Mouse (Mus musculus) embryonic facial prominence, embryonic 12.5 days (tissue): Measurements from ENCODE around the gene Mfap3. TPM values are rescaled to one million over a fixed set of nuclear protein-coding genes. Genes with fewer than 3 reads are reported as not detected.

Source experiments
- ATAC-seq: fragments of 200-750 bp; cut with Nextera tagmentation; 2 replicates; pipeline ENCODE4 v1.8.0; 2017; ENCODE audit not compliant: insufficient number of reproducible peaks, insufficient read depth, low FRiP score, low TSS enrichment
- H3K27ac ChIP-seq: fragments of 300-500 bp; sonication (generic); 2 replicates; pipeline ENCODE4 v1.5.1; 2016; ENCODE audit warnings: mild to moderate bottlenecking
- H3K27me3 ChIP-seq: fragments of 300-500 bp; sonication (generic); 2 replicates; pipeline ENCODE4 v1.6.1; 2016; ENCODE audit warnings: mild to moderate bottlenecking, moderate library complexity
- H3K36me3 ChIP-seq: fragments of 300-500 bp; sonication (generic); 2 replicates; pipeline ENCODE4 v1.6.1; 2016; ENCODE audit warnings: mild to moderate bottlenecking
- H3K4me1 ChIP-seq: fragments of 300-500 bp; sonication (generic); 2 replicates; pipeline ENCODE4 v1.6.1; 2016
- H3K4me2 ChIP-seq: fragments of 300-500 bp; sonication (generic); replicated peaks from 2 replicates; pipeline ENCODE4 v1.6.1; 2016; ENCODE audit warnings: mild to moderate bottlenecking, moderate library complexity
- H3K4me3 ChIP-seq: fragments of 300-500 bp; sonication (generic); 2 replicates; pipeline ENCODE4 v1.5.1; 2016; ENCODE audit warnings: mild to moderate bottlenecking
- H3K9ac ChIP-seq: fragments of 300-500 bp; sonication (generic); 2 replicates; pipeline ENCODE4 v1.6.1; 2016; ENCODE audit warnings: mild to moderate bottlenecking, moderate library complexity
- H3K9me3 ChIP-seq: fragments of 300-500 bp; sonication (generic); 2 replicates; pipeline ENCODE4 v1.6.1; 2016; ENCODE audit warnings: mild to moderate bottlenecking, moderate library complexity
- WGBS: fragments of 180-500 bp; shearing (Covaris S2); methylation state at CpG from one replicate; pipeline ENCODE4 v1.1.7; 2016; 5-methylcytosine and 5-hydroxymethylcytosine counted together
- polyA plus RNA-seq: library from polyadenylated mRNA; unstranded; fragments of >200 nt; fragmentation: Nextera tagmentation; extraction: Ambion mirVana; gene quantifications from 2 replicates; pipeline ENCODE4 v1.2.1, GENCODE M21; 2016

Gene Mfap3
- polyA plus RNA-seq, 1 experiment from 2014 or later = 56.7 TPM

GRCm38 (mm10) chr11:57564564-57564963, 46.1 kb downstream of the Mfap3 start:
- H3K27me3 ChIP-seq = no peaks in the 10 kb centered on the region
- H3K36me3 ChIP-seq = no peaks in the 10 kb centered on the region
- H3K4me2 ChIP-seq = no peak overlapping the region
- 65% methylated on average over 12 of the region's 12 CpGs for WGBS
- no peak overlapping the region for H3K4me3 ChIP-seq
- no peak for ATAC-seq
- no peak overlapping the region for H3K9ac ChIP-seq
- H3K27ac ChIP-seq = no peak overlapping the region
- 0 out of 2 replicates have a peak, but pooled peaks cover under 1% of the 10 kb centered on the region for H3K9me3 ChIP-seq
- peaks cover 10% of the 10 kb centered on the region; the same call in 1 of the 2 replicates for H3K4me1 ChIP-seq

GRCm38 (mm10) chr11:57566091-57567035, 47.9 kb downstream of the Mfap3 start:
- Histone ChIP-seq H3K27ac (no peak overlapping the region), H3K4me2 (no peak overlapping the region), H3K4me1 (peaks cover 10% of the 10 kb centered on the region; the same call in 1 of the 2 replicates), H3K9me3 (0 out of 2 replicates have a peak, but pooled peaks cover 4% of the 10 kb centered on the region), H3K9ac (no peak overlapping the region), H3K4me3 (no peak overlapping the region), H3K27me3 (no peaks in the 10 kb centered on the region), H3K36me3 (no peaks in the 10 kb centered on the region)
- no peak for ATAC-seq
- 29% methylated on average over 18 of the region's 18 CpGs for WGBS

DNA sequence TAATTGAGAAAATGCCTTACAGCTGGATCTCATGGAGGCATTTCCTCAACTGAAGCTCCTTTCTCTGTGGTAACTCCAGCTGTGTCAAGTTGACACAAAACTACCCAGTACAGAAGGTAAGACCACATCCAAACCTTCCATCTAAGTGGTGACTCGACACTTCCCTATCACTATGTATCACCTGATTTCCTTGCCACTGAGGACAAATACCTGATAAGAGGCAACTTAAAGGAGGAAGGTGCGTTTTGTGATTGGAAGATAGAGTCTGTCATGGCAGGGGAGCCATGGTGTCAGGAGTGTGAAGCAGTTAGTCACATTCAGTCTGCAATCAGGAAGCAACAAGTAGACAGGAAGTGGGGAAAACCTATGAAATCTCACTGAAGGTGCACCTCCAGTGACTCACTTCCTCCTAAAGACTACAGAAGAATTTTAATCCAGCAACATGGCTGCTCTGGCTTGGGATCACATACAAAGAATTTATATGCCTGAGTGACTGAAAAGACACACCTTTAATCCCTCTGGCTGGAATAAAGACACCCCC, 50.6 kb downstream of the Mfap3 start:
- Histone ChIP-seq H3K9me3 (0 out of 2 replicates have a peak, but pooled peaks cover 4% of the 10 kb centered on the region), H3K4me1 (peaks cover 13% of the 10 kb centered on the region; the same call in 1 of the 2 replicates), H3K27ac (no peak overlapping the region), H3K4me3 (no peak overlapping the region), H3K4me2 (no peak overlapping the region), H3K9ac (no peak overlapping the region), H3K36me3 (no peaks in the 10 kb centered on the region), H3K27me3 (no peaks in the 10 kb centered on the region)
- no peak for ATAC-seq
- 85% methylated on average over 2 of the region's 2 CpGs for WGBS

DNA sequence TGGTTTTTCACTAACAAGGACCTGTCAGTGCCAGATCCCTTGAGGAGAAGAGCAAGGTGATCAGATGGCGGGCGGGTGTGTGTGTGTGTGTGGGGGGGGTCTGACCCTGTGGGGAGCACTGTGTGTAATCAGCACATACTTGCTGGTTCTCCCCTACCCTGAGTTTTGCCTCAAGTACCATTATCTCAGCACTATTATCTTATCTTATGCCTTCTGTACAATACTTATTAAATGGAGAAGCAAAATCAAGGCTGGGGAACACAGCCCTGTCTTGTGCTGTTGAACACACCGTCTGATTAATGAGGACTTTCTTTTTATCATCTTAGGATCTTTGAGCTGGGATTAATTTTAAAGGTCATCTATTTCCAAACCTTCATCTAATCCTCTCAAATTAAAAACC, 52.6 kb downstream of the Mfap3 start:
- Histone ChIP-seq H3K9ac (no peak overlapping the region), H3K9me3 (0 out of 2 replicates have a peak, but pooled peaks cover 4% of the 10 kb centered on the region), H3K36me3 (no peaks in the 10 kb centered on the region), H3K27me3 (no peaks in the 10 kb centered on the region; the same call in 1 of the 2 replicates), H3K4me1 (peaks cover 16% of the 10 kb centered on the region; the same call in 1 of the 2 replicates), H3K4me2 (no peak overlapping the region), H3K4me3 (no peak overlapping the region), H3K27ac (no peak overlapping the region)
- no peak for ATAC-seq
- WGBS = 85% methylated on average over 3 of the region's 3 CpGs

DNA sequence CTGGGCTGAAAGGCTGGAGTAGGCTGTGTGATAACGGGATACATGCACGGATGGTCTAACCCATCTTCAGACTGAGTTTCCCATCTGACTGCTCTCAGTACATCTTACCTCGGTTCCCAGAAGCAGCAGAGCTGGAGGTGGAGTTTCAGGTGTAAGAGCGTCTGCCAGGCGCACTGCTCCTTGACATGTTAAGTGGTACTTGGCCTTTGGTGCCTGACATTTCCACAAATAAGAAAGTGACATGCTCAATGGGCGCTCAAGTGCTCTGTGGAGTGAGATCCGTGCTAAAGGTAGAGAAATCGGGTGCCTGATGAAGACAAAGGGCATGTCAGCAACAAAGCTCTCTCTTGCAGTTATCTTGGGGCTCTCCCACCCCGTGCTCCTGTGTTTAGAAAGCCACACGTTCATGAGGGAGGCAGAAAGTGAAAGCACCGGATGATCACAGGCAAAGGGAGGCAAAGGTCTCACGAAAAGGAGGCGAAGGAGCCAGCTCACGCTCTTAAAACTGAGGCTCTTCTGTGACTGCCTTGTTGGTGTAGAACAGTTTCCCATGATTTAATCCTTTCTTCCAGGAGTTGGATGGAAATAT, 55.3 kb downstream of the Mfap3 start:
- Histone ChIP-seq H3K9ac (no peak overlapping the region), H3K27ac (no peak overlapping the region), H3K27me3 (no peaks in the 10 kb centered on the region; the same call in 1 of the 2 replicates), H3K9me3 (0 out of 2 replicates have a peak, but pooled peaks cover 4% of the 10 kb centered on the region), H3K4me3 (no peak overlapping the region), H3K4me1 (peaks cover 7% of the 10 kb centered on the region; the same call in 1 of the 2 replicates), H3K4me2 (no peak overlapping the region), H3K36me3 (no peaks in the 10 kb centered on the region)
- ATAC-seq = no peak
- 47% methylated on average over 14 of the region's 14 CpGs for WGBS

DNA sequence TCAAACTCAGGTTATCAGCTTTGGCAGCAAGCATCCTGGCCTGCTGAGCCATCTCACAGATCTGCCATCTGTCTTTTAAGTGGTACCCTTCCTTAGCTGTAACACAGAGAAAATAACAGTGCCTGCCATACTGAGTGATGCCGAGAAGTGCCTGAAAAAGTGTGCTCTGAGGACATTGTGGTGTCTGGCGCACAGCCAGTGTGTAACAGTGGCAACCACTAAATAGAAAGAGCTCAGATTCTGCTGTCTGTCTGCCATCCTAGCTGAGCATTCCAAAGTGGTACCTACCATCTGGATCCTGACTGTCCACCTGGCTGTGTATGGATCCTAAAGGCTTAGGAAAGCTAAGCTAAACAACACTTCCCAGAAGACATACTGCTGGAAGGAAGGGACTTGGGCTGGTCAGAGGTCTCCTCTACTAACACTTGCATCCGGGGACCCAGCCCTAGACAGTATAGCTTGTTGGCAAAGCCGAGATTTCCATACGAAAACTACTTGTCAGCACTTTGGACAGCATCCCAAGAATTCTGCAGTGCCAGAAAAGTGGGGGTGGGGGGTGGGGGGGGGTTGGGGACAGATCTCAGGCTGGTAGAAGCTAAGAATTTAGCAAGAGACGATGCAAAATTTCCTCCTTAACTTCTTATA, 58.5 kb downstream of the Mfap3 start:
- 78% methylated on average over 6 of the region's 6 CpGs for WGBS
- no peaks in the 10 kb centered on the region; the same call in 1 of the 2 replicates for H3K27me3 ChIP-seq
- no peak overlapping the region for H3K27ac ChIP-seq
- H3K4me2 ChIP-seq = no peak overlapping the region
- no peak overlapping the region for H3K9ac ChIP-seq
- H3K9me3 ChIP-seq = no peaks in the 10 kb centered on the region
- H3K4me1 ChIP-seq = peaks cover 7% of the 10 kb centered on the region; the same call in 1 of the 2 replicates
- no peak overlapping the region for H3K4me3 ChIP-seq
- H3K36me3 ChIP-seq = no peaks in the 10 kb centered on the region
- ATAC-seq = no peak

DNA sequence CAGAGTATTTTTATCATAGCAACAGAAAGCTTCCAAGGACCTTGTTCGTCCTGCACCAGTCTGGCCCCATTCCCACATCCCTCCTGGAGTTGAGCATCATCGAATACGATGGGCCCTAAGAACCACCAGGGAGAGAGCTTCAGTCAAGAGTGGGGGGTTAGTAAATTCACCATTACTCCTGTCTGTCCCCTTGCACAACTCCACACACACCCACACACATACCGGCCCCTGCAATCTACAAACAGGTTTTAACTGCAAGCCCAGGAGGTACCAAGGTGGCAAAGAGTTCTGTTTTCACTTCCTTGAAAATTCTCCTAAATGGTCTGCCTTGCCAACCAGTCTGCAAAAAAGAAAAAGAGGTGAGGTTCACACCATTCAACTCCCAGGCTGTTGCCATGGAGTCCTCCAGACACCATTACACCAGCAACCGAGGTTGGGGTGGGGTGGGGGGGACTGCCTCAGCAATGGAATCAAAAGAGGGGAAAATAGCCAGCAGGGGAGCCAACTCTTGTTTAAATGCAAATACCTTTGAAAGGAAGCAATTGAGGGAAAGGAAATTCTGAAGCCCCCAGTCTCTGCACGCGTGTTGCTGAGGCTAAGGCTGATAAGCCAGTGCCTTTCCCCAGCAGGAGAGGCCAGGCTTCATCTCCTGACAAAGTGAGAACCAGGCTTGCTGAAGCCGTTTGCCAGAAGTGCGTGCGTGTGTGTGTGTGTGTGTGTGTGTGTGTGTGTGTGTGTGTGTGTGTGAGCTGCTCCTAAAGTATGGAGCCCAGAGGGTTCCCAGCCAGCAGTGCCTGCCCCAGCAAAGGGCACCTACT, 64.6 kb downstream of the Mfap3 start:
- no peak overlapping the region for H3K9ac ChIP-seq

More for the DNA sequence above, 64.6 kb downstream of the Mfap3 start:
- H3K9me3 ChIP-seq = no peaks in the 10 kb centered on the region
- H3K4me2 ChIP-seq = no peak overlapping the region
- no peak overlapping the region for H3K4me3 ChIP-seq
- H3K27ac ChIP-seq = no peak overlapping the region
- no peak for ATAC-seq
- H3K4me1 ChIP-seq = peaks cover 11% of the 10 kb centered on the region; the same call in 1 of the 2 replicates
- no peaks in the 10 kb centered on the region for H3K27me3 ChIP-seq
- H3K36me3 ChIP-seq = no peaks in the 10 kb centered on the region
- WGBS = 31% methylated on average over 10 of the region's 10 CpGs

Other genes with a start within 250 kb of the Mfap3 start
- gene Fam114a2, start within 50 bp of the Mfap3 start, polyA plus RNA-seq = 70.1 and 74.4 TPM in 2 replicates
- 34.3 and 36.2 TPM in 2 replicates for gene Galnt10, start 126.8 kb downstream of the Mfap3 start, polyA plus RNA-seq